Mouse (Mus musculus) spleen, adult 12 weeks (tissue): ENCODE data around the gene Fbxo6.
"Not testable (repeated sequence)": the region's sequence is repeated elsewhere in the genome, so short reads cannot be mapped to it uniquely, and the experiment has no call there.

Experiments
- DNase-seq: peaks from one replicate; pipeline ENCODE4 v3.0.0; 2022; ENCODE audit warnings: low spot score

The Fbxo6 gene

DNA sequence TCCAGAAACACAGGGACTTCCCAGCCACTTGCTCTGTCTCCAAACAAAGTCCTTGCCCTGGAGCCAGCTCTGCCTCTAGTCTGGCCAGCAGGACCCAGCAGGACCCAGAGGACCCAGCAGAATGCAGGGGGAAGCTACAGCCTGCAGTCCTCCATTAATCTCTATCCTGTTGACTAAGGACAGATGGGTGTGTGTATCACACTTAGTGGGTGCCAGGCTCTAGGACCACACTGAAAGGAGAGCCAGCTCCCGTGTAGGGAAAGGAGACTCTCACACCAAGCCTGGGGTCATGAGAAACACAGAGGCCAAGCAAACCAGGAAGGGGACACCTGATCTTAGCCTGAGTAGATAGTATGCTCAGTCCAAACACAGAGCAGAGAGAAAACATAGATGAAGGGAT, 23.7 kb downstream of the Fbxo6 start:
- DNase-seq: no peak

DNA sequence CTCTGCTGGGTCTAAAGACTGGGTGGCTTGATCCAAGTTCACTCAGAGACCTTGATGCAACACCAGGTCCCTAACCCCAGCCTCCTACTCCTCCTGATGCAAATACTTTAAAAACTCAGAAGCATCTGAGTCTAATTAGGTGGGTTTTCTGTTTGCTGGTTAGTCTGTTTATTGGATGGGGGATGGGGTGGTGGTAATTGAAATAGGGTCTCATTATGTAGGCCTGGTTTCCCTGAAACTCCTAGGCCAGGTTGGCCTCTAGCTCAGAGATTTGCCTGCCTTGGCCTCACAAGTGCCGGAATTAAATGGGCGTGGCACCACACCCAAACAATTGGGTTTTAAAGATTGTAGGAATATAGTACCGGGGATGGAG, 29.3 kb downstream of the Fbxo6 start:
- DNase-seq: no peak

DNA sequence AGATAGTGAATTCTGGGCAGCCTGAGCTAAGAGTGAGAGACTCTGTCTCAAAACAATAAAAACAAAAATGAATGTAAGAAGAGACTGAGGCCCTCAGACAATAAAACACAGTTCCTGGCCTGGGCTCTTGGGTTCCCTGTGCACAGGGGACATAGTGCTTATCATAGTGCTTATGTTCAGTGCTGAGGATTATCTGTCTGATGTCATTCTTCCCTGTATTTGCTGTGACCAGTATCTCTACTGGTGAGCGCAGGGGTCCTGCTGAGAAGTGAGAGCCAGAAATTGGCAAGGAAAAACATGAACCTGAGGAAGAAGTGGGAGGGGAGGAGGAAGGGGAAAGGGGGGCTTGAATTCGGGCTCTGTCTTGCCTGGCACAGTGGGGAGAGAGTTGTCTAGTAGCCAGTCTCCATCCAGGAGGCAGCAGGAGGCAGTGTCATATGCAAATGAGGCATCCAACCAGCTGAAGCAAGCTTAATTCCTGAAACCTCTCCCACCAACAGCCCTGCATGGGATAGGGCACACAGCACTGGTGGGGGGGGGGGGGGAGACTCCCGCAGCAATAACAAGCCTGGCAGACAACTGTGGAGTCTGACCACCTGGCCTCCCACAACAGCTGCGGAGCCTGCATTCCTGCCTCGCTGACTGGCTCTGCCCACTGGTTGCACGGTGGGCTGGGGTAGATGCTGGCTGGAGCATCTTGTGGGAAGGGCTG, 29.8 kb downstream of the Fbxo6 start:
- DNase-seq: no peak

DNA sequence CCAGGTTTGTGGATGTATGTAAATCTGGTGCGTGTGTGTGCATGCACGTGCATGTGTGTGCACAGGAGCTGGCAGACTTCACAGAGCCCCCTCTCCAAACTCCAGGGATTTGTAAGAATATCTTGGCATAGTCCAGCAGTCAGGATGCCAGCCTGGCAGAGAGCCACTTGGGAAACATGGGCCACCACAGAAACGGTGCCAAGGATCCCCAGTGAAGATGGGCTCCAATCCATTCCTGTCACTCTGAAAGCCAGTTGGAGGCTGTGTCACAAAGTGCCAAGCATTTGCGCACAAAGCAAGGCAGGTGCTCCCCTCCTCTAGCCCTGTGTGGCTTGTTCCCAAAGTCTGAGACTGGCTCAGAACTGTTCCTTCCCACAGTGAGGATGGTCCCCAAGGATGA, 30.6 kb downstream of the Fbxo6 start:
- no peak for DNase-seq

DNA sequence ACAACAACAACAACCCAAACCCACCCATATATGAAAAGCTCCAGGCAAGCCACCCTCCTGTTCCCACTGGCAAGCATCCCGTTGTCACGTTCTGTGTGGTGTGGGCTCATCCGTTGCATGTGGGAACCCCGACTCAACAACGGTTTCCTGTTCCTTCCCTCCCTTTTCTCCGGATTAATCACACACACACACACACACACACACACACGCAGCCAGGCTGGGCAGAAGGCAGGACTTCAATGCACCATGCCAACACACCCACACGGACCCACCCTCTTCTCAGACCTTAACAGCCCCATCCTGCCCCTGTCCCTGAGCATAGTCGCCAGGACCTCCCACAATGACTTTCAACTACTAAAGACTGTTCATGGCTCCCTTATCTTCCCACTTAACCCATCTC, 31.4 kb downstream of the Fbxo6 start:
- DNase-seq: no peak

DNA sequence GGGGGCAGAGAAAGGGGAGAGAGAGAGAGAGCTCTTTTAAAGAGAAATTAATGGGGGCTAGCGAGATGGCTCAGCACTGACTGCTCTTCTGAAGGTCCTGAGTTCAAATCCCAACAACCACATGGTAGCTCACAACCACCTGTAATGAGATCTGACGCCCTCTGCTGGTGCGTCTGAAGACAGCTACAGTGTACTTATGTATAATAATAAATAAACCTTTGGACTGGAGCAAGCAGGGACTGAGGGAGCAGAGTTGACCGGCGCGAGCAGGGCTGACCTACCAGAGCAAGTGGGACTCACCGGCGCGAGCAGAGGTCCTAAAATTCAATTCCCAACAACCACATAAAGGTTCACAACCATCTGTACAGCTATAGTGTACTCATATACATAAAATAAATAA, 32.4 kb downstream of the Fbxo6 start:
- not testable (repeated sequence) for DNase-seq

DNA sequence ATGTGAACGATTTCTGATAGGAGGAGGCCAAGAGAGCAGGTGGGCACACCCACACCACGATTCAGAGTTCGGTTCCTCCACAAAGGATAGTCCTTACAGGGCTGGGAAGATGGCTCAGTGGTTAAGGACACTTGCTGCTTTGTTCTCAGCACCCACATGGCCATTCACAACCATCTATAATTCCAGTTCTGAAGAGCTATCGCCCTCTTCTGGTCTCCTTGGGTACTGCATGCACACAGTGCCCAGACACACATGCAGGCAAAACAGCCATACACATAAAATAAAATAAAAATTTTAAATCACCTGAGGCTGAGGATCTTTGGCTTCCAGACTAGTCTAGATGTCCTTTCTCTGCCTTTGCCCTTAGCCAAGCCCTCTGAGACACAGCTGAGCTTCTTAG, 34.5 kb downstream of the Fbxo6 start:
- DNase-seq: no peak

DNA sequence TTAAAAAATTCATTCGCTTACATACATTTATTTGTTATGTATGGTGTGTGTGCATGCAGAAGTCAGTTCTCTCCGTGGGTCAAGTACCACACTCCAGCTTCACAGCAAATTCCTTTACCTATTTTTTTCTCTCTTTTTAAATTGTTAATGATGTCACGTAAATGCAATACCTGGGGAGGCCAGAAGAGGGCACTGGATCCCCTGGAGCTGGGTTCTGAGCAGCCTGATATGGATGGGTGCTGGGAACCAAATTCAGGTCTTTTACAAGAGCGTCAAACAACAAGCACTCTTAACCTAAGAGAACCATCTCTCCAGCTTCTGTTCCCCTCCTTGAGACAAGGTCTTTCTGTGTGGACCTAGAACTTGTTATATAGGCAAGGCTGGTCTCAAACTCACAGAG, 35.3 kb downstream of the Fbxo6 start:
- DNase-seq: no peak

DNA sequence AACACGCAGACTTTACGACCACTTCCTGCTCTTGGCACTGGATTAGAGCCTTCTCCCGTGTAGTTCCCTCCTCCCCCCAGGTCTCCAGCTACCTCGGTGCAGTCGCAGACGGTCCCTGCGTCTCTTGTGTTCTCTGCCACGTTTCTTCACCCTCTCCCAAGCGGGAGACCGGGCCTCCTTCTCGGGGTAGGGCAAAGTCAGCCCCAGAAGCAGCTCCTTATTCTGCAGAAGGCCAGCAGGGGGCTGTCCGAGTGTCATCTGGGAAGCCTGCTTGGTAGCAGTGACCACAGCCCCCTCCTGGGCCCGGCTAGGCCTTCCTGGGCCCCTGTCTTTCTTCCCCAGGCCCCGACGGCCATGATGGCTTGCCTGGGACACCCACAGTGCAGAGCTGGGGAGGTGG, 36.5 kb downstream of the Fbxo6 start:
- no peak for DNase-seq

DNA sequence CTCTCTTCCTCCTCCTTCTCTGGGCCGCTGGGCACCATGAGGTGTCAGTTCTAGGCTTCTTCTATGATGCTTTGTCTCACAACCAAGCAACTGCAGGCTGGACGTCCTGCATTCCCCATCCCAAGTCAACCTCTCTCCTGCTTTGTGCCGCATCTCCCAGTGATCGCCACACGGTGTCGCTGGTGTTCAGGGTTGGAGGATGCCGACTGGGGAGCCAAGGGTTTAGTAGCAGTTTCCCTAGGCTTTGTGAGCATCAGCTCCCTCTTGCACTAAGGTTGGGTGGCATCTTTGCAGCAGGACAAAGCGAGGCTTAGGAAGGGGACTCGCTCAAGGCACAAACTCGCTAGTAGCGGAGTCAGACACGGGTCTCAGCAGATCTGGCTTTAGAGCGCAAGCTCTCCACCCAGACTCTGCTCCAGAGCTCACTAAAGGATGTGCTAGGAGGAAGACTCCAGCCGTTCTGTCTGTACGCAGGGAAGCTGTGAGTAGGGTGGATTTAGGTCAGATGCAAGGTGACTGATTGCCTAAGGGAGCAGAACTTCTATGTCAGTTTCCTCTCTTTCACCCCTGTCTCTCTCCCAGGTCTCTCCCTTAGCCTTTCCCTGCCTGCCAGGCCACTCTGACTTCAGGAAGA, 37.1 kb downstream of the Fbxo6 start:
- peak; percentile 59 for DNase-seq

DNA sequence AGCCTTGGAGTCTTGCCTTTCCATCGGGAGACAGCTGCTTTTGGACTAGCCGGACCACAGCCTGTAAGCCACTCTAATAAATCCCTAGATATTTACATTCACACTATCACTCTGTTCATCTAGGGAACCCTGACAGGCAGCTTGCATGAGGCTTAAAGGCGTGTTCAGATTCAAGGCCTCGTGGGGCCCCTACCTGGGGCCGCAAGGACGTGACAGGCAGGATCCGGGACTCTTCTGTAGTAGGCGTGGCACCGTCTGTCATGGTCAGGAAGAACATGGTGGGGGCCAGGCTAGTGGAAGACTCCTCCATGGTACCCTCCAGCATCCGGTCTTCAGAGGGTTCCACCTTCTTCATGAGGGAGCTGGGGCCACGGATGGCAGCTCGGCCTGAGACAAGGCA, 39.4 kb downstream of the Fbxo6 start:
- DNase-seq: no peak

DNA sequence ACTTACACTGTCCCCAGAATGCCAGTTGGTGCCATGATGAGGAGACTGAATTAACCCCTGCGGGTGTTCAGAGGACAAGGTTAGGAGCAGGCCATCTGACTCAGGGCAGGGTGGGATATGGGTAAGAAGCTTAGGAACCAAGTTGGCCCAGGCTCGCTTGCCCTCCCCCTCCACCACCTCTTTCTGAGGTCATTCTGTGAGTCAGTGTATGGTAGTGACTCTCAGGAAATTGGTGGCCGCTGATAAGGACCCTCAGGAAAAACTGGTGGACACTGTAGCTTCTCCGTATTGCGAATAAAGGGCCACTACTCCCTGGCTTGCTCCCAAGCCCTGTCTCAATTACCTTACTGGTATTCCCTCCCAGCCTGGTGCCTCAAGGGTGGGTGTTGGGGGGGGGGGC, 42.7 kb downstream of the Fbxo6 start:
- DNase-seq: no peak

DNA sequence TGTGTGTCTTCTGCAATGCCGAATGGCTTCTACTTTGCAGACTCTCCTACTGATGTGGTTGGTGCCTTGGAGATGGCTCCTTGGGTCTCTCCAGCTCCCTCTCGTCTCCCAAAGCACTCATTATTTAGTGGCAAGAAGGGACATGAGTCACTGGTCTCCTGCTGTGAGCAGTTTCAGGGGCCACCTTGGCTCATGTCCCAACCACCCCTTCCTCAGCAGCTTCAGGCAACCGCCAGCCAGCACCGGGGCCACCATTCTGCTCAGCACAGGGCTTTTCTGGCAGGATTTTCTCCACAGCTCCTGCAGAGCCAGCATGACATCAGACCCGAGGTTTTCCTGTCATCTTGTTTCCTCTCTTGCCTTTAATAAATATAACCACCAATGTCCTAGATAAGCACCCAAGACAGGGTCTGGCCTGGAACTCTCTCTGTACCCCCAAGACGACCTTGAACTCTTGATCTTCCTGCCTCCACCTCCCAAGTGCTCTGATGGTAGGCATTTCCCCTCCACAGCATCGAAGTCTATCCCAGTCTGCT, 43.3 kb downstream of the Fbxo6 start:
- DNase-seq: no peak

DNA sequence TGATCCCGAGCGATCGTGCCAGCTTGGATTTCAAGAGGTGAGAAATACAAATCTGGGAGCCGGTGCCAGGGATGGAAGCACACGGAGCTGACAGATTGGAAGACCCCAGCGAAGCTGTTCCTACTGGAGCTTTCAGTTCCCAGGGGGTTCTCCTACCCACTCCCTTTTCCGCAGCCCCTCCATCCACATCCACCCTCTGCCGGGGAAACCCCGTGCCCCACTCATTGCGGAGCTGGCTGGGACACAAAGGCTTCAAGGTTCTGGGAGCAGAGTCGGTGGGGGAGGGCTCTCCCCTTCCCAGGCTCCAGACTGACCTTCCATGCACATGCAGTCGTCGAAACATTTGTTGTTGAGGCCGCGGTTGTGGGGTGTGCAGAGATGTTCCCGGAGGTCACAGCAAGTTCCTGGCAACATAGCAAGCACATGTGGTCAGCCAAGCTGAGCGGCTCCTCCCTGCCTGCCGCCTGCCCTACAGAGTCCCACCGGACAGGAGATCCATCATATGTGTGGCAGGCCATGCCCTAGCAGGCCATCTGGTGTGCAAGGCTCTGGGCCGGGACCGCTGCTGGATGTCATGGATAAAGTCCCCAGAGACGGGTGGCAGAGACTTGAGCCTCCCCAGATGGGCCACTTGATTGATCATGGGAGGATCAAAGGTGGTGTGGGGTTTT, 44.2 kb downstream of the Fbxo6 start:
- DNase-seq: no peak

DNA sequence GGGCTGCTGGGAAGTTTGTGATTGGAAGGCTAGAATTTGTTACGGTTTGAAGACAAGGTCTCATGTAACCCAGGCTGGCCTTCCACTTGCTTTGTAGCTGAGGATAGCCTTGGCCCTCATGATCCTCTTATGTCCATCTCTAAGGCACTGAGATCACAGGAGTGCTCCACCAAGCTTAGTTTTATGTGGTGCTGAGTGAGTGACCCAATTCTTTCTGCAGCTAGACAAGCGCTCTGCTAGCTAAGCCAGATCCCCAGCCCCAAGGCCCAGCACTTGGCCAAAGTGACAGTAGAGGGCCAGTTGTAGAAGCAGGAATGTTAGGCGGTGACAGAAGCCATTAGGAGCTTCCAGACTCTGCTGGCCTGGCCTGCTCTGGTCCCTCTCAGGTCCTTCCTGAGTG, 47.8 kb downstream of the Fbxo6 start:
- no peak for DNase-seq

DNA sequence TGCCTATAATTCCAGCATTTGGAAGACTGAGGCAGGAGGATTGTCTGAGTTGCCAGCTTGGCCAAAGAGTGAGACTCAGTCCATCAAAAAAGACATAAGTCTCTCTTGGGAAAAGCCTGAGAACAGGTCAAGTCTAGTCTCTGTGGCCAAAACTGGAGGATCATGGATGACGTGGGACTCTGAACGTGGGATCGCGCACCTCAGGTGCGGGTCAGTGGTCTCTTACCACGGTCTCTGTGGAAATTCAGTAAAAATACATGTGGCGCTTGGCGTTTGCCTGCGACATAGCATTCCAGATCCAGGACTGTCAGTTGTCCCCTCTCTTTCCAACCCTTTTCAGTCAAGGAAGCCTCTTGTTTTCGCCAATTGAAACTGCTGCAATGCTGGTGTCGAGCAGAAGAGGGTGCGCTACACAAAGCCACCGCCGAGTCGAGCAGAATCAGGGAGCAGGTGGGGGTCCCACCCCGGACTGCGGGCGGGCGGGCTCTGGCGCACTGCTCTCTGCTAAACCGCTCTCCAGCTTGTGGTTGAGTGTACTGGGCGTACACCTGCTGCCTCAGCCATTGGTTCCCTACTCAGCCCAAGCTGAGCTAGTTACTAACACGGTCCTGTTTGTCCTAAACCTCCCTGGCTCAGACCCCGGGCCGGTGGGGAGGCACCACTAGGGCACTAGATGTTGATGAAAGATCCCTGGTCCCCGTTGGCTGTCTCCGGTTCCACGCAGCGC, 50.0 kb downstream of the Fbxo6 start:
- no peak for DNase-seq

DNA sequence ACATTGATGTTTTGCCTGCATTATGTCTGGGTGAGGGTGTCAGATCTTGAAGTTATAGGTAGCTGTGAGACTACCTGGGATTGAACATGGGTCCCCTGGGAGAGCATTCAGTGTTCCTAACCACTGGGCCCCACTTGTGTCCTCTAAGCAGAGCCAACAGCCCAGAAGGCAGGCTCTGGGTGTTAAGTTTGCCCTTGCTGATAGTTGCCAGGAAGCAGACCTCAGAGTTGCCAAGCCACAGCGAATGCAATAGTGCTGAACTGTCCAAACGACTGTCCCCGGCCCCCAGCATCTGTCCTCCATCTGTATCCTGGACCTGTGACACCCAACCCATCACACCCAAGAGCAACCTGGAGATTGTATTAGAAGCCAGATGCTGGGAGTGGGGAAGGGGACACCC, 53.3 kb downstream of the Fbxo6 start:
- DNase-seq: no peak

DNA sequence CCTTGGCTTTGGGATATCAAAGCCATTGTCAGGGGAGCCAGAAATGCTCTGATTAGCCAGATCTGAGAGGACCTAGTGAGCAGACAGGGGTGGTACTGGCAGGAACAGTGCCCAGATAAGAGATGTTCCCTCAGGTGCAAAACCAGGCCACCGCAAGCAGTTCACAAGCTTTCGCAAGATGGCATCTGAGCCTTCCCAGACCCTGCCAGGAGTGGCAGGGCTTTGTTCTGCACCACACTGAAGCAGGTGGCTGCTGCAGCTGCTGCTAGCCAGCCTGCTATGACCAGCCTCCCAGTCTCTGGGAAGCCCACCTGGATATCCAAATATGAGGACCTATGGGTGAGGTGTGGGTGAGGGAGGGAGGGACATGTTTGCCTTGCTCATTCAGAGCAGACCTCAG, 54.0 kb downstream of the Fbxo6 start:
- no peak for DNase-seq
